24 mouse cellular contexts compared by ENCODE assay signal in the genomic region with DNA sequence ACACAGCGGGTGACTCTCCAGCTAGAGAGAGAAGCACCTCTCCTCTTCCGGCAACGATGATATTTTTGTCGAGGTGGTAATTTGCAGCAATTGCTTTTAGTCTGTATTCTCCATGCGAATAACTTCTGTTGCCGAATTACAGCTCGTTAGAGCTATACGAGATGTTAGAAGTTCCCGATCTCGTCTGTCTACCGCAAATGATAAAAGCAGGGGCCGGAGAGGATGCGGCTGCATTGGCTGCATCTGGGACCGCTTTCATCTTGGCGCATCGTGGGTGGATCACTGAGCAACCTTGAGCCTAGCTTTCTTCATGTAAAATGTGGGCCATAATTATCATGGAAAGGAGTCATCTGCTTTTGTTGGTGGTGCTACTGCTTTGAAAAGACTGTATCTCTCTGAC.
DNase-seq lines count a peak whose midpoint lies in the region; TF ChIP-seq lines count a peak whose summit lies in the region.
"Had no signal": no experiment of that assay in that cellular context is flagged by ENCODE, and none has a peak within 500 bp of the region (broad histone marks: within the 10 kb centered on the region; RNA-seq: fewer than 3 reads in every experiment).

No protein-coding gene starts in this region.

- no peaks in the 10 kb centered on the region for H3K4me1 ChIP-seq in olfactory bulb, adult 2 months (ENCODE audit: control insufficient read depth, insufficient read depth, low read length)
- H3K4me1 ChIP-seq: embryonic facial prominence, embryonic 12.5 days; hindbrain, embryonic 10.5 days; hindbrain, embryonic 15.5 days; liver, embryonic 12.5 days; stomach, embryonic 15.5 days had no signal

- TF ChIP-seq POLR2A in brain, embryonic 14.5 days (IDR thresholded peaks at IDR 0.05; ENCODE audit: borderline replicate concordance, extremely low read depth, insufficient read depth, insufficient read length, poor library complexity, severe bottlenecking): no peak
- no peak for TF ChIP-seq POLR2A in olfactory bulb, adult 2 months (IDR thresholded peaks at IDR 0.05; ENCODE audit: insufficient read depth, low read depth, low read length)

- no peak for TF ChIP-seq CTCF in brain, embryonic 14.5 days (IDR thresholded peaks at IDR 0.05; ENCODE audit: borderline replicate concordance, extremely low read depth, insufficient read depth, insufficient read length)
- no peak for TF ChIP-seq CTCF in olfactory bulb, adult 2 months (IDR thresholded peaks at IDR 0.05; ENCODE audit: insufficient read depth, low read depth, low read length)

- 46% methylated on average over 16 of the region's 16 CpGs for WGBS in olfactory bulb, adult 2 months

- H3K27ac ChIP-seq in olfactory bulb, adult 2 months (ENCODE audit: insufficient read depth, low read depth, low read length): 0 out of 2 replicates have a peak overlapping the region, but pooled peaks have one; percentile 42
- H3K27ac ChIP-seq: embryonic facial prominence, embryonic 12.5 days; hindbrain, embryonic 10.5 days; hindbrain, embryonic 15.5 days; liver, embryonic 12.5 days; macrophage; stomach, embryonic 15.5 days had no signal

- H3K4me3 ChIP-seq in olfactory bulb, adult 2 months (ENCODE audit: insufficient read depth, low read depth, low read length): no peak overlapping the region
- H3K4me3 ChIP-seq: embryonic facial prominence, embryonic 12.5 days; hindbrain, embryonic 10.5 days; hindbrain, embryonic 15.5 days; liver, embryonic 12.5 days; stomach, embryonic 15.5 days had no signal

- DNase-seq in heart, adult 11 months: peak; percentile 72
- DNase-seq in heart, adult 8-10 months (ENCODE audit: low spot score): no peak
- peak; percentile 57 for DNase-seq in brain, adult 2 months (ENCODE audit: low read depth, low spot score)
- peak; percentile 28 for DNase-seq in brain, embryonic 14.5 days (ENCODE audit: low read depth)
- no peak for DNase-seq in lung, adult 18-20 months
- DNase-seq in kidney, postnatal 14 days: no peak
- DNase-seq: adrenal gland, adult 2 months; adrenal gland, postnatal 36 days; B cell, adult 2 months; cerebellum, adult 9-11 months; embryo, embryonic 11 days; heart, postnatal 14 days; kidney, adult 11 months; kidney, postnatal 25 days; liver, postnatal 0 days; midbrain, embryonic 14.5 days; retina, postnatal 1 day had no signal

Comparison
In these comparisons a context has a peak if more than half of its experiments do, and no peak if none do; other contexts are left out.
1. DNase-seq: peak in heart, adult 11 months (single experiment), brain, adult 2 months (single experiment) and brain, embryonic 14.5 days (single experiment); none in heart, adult 8-10 months (single experiment), lung, adult 18-20 months (0 of 2) and kidney, postnatal 14 days (single experiment).